Mouse (Mus musculus) hindbrain, embryonic 14.5 days (tissue): ENCODE data around the gene Scn5a. TPM values are rescaled to one million over a fixed set of nuclear protein-coding genes. Genes with fewer than 3 reads are reported as not detected.

Source experiments
- ATAC-seq: fragments of 200-750 bp; cut with Nextera tagmentation; 2 replicates; pipeline ENCODE4 v1.8.0; 2017; ENCODE audit warnings: moderate number of reproducible peaks, mild to moderate bottlenecking, moderate TSS enrichment, moderate library complexity; ENCODE audit not compliant: low FRiP score
- DNase-seq: peaks from one replicate; pipeline ENCODE4 v3.0.0-alpha.2; 2015; ENCODE audit warnings: low spot score
- H3K27ac ChIP-seq: fragments of 300-500 bp; sonication (generic); 2 replicates; pipeline ENCODE4 v1.5.1; 2014; ENCODE audit warnings: mild to moderate bottlenecking, moderate library complexity
- H3K27me3 ChIP-seq: fragments of 300-500 bp; sonication (generic); 2 replicates; pipeline ENCODE4 v1.6.1; 2014; ENCODE audit warnings: mild to moderate bottlenecking, low read length, mixed read lengths; ENCODE audit not compliant: control insufficient read depth, insufficient read depth
- H3K36me3 ChIP-seq: fragments of 300-500 bp; sonication (generic); replicated peaks from 2 replicates; pipeline ENCODE4 v1.6.1; 2014; ENCODE audit not compliant: control insufficient read depth, insufficient read depth
- H3K4me1 ChIP-seq: fragments of 300-500 bp; sonication (generic); replicated peaks from 2 replicates; pipeline ENCODE4 v1.6.1; 2014; ENCODE audit warnings: antibody characterized with exemption, low read length, mixed read lengths; ENCODE audit not compliant: control insufficient read depth, insufficient read depth
- H3K4me2 ChIP-seq: fragments of 300-500 bp; sonication (generic); replicated peaks from 2 replicates; pipeline ENCODE4 v1.6.1; 2014; ENCODE audit warnings: mild to moderate bottlenecking, moderate library complexity
- H3K4me3 ChIP-seq: fragments of 300-500 bp; sonication (generic); replicated peaks from 2 replicates; pipeline ENCODE4 v1.5.1; 2014; ENCODE audit warnings: mild to moderate bottlenecking, low read length
- H3K9ac ChIP-seq: fragments of 300-500 bp; sonication (generic); 2 replicates; pipeline ENCODE4 v1.6.1; 2014
- H3K9me3 ChIP-seq: fragments of 300-500 bp; sonication (generic); 2 replicates; pipeline ENCODE4 v1.6.1; 2016; ENCODE audit warnings: low read length; ENCODE audit not compliant: control insufficient read depth
- WGBS: fragments of 180-500 bp; shearing (Covaris S2); extraction: QIAGEN DNeasy Blood & Tissue Kit; methylation state at CpG from one replicate; pipeline ENCODE4 v1.1.7; 2014; 5-methylcytosine and 5-hydroxymethylcytosine counted together
- polyA plus RNA-seq: library from polyadenylated mRNA; unstranded; fragments of >200 nt; fragmentation: Nextera tagmentation; extraction: Ambion mirVana; gene quantifications from 2 replicates; pipeline ENCODE4 v1.2.1, GENCODE M21; 2014

Gene Scn5a
- polyA plus RNA-seq, 1 experiment from 2014 or later: 0.12 TPM

GRCm38 (mm10) chr9:119559537-119560276 lies 19.1 kb downstream of the Scn5a start:
- WGBS: 81% methylated on average over 16 of the region's 16 CpGs
- H3K9ac ChIP-seq: no peak overlapping the region
- H3K4me1 ChIP-seq: peaks cover 14% of the 10 kb centered on the region; the same call in 1 of the 2 replicates
- no peak overlapping the region for H3K27ac ChIP-seq
- ATAC-seq: no peak
- H3K27me3 ChIP-seq: peaks cover 57% of the 10 kb centered on the region
- no peak for DNase-seq
- no peak overlapping the region for H3K4me2 ChIP-seq
- H3K4me3 ChIP-seq: no peak overlapping the region
- H3K9me3 ChIP-seq: no peaks in the 10 kb centered on the region
- H3K36me3 ChIP-seq: no peaks in the 10 kb centered on the region

GRCm38 (mm10) chr9:119558119-119558854 lies 20.5 kb downstream of the Scn5a start:
- no peak for DNase-seq
- H3K27me3 ChIP-seq: peaks cover 44% of the 10 kb centered on the region
- ATAC-seq: no peak
- H3K4me3 ChIP-seq: no peak overlapping the region
- no peaks in the 10 kb centered on the region for H3K36me3 ChIP-seq
- H3K4me2 ChIP-seq: no peak overlapping the region
- WGBS: 24% methylated on average over 12 of the region's 12 CpGs
- H3K9ac ChIP-seq: no peak overlapping the region
- H3K4me1 ChIP-seq: peaks cover 14% of the 10 kb centered on the region; the same call in 1 of the 2 replicates
- H3K27ac ChIP-seq: no peak overlapping the region
- H3K9me3 ChIP-seq: no peaks in the 10 kb centered on the region

GRCm38 (mm10) chr9:119556043-119556442 lies 22.8 kb downstream of the Scn5a start:
- Histone ChIP-seq H3K36me3 (no peaks in the 10 kb centered on the region), H3K9ac (no peak overlapping the region), H3K27ac (no peak overlapping the region), H3K4me2 (no peak overlapping the region), H3K27me3 (peaks cover 24% of the 10 kb centered on the region), H3K4me1 (no peaks in the 10 kb centered on the region), H3K4me3 (no peak overlapping the region), H3K9me3 (no peaks in the 10 kb centered on the region)
- DNase-seq (no peak), ATAC-seq (no peak)
- WGBS: 87% methylated on average over 3 of the region's 3 CpGs

- no peak for ATAC-seq
- DNase-seq: no peak
- no peaks in the 10 kb centered on the region for H3K9me3 ChIP-seq
- no peak overlapping the region for H3K4me3 ChIP-seq
- H3K27ac ChIP-seq: no peak overlapping the region
- no peaks in the 10 kb centered on the region for H3K36me3 ChIP-seq
- no peaks in the 10 kb centered on the region for H3K4me1 ChIP-seq
- 27% methylated on average over 12 of the region's 12 CpGs for WGBS
- H3K4me2 ChIP-seq: no peak overlapping the region
- H3K27me3 ChIP-seq: no peaks in the 10 kb centered on the region
- no peak overlapping the region for H3K9ac ChIP-seq
Observed at GRCm38 (mm10) chr9:119547528-119547927, 31.3 kb downstream of the Scn5a start.

- Histone ChIP-seq H3K4me1 (no peaks in the 10 kb centered on the region), H3K4me2 (no peak overlapping the region), H3K9me3 (no peaks in the 10 kb centered on the region), H3K27ac (no peak overlapping the region), H3K4me3 (no peak overlapping the region), H3K9ac (no peak overlapping the region), H3K36me3 (no peaks in the 10 kb centered on the region), H3K27me3 (no peaks in the 10 kb centered on the region)
- WGBS: 62% methylated on average over 8 of the region's 8 CpGs
- ATAC-seq: no peak
- DNase-seq: no peak
Observed at GRCm38 (mm10) chr9:119547128-119547527, 31.7 kb downstream of the Scn5a start.

- no peaks in the 10 kb centered on the region for H3K27me3 ChIP-seq
- H3K27ac ChIP-seq: no peak overlapping the region
- no peaks in the 10 kb centered on the region for H3K4me1 ChIP-seq
- no peaks in the 10 kb centered on the region for H3K9me3 ChIP-seq
- H3K9ac ChIP-seq: no peak overlapping the region
- H3K4me3 ChIP-seq: no peak overlapping the region
- H3K4me2 ChIP-seq: no peak overlapping the region
- DNase-seq (no peak), ATAC-seq (no peak)
- H3K36me3 ChIP-seq: no peaks in the 10 kb centered on the region
- 87% methylated on average over 9 of the region's 9 CpGs for WGBS
Observed at GRCm38 (mm10) chr9:119540726-119541125, 38.1 kb downstream of the Scn5a start.

- H3K9me3 ChIP-seq: no peaks in the 10 kb centered on the region
- no peak overlapping the region for H3K4me2 ChIP-seq
- 64% methylated on average over 4 of the region's 4 CpGs for WGBS
- H3K27ac ChIP-seq: no peak overlapping the region
- DNase-seq: peak; percentile 63
- no peak overlapping the region for H3K9ac ChIP-seq
- H3K36me3 ChIP-seq: no peaks in the 10 kb centered on the region
- H3K27me3 ChIP-seq: 0 out of 2 replicates have a peak, but pooled peaks cover 8% of the 10 kb centered on the region
- peak; percentile 60; the same call in 1 of the 2 replicates for ATAC-seq
- H3K4me1 ChIP-seq: no peaks in the 10 kb centered on the region
- no peak overlapping the region for H3K4me3 ChIP-seq
Observed at GRCm38 (mm10) chr9:119537823-119538222, 41.0 kb downstream of the Scn5a start.

- no peak overlapping the region for H3K4me3 ChIP-seq
- no peaks in the 10 kb centered on the region for H3K36me3 ChIP-seq
- H3K9me3 ChIP-seq: no peaks in the 10 kb centered on the region
- ATAC-seq: no peak
- H3K4me2 ChIP-seq: no peak overlapping the region
- no peak overlapping the region for H3K27ac ChIP-seq
- no peak for DNase-seq
- no peaks in the 10 kb centered on the region for H3K4me1 ChIP-seq
- H3K27me3 ChIP-seq: peaks cover 20% of the 10 kb centered on the region; the same call in 1 of the 2 replicates
- H3K9ac ChIP-seq: no peak overlapping the region
- WGBS: 22% methylated on average over 10 of the region's 10 CpGs
Observed at GRCm38 (mm10) chr9:119531684-119532417, 47.0 kb downstream of the Scn5a start.

GRCm38 (mm10) chr9:119524511-119524910 lies 54.3 kb downstream of the Scn5a start:
- ATAC-seq: no peak
- no peak overlapping the region for H3K4me3 ChIP-seq
- 94% methylated on average over 6 of the region's 6 CpGs for WGBS
- H3K36me3 ChIP-seq: no peaks in the 10 kb centered on the region
- no peak overlapping the region for H3K27ac ChIP-seq
- H3K9me3 ChIP-seq: no peaks in the 10 kb centered on the region
- no peaks in the 10 kb centered on the region for H3K27me3 ChIP-seq
- no peak overlapping the region for H3K9ac ChIP-seq
- DNase-seq: no peak
- no peaks in the 10 kb centered on the region for H3K4me1 ChIP-seq
- H3K4me2 ChIP-seq: no peak overlapping the region
